Mouse (Mus musculus): ENCODE results near the gene Chordc1. TPM values are rescaled to one million over a fixed set of nuclear protein-coding genes. Genes with fewer than 3 reads are reported as not detected.
A peak's percentile ranks its signal among the peaks of the same experiment; 100 is the strongest.
"Not testable (repeated sequence)": the region's sequence is repeated elsewhere in the genome, so short reads cannot be mapped to it uniquely, and the experiment has no call there.

The Chordc1 gene
- 51.0 and 59.1 TPM in 2 replicates for polyA plus RNA-seq (2012; rRNA removed)
- 84.6 and 92.7 TPM in 2 replicates for polyA plus RNA-seq (2014; fragmentation: Nextera tagmentation; extraction: Ambion mirVana)

GRCm38 (mm10) chr9:18291571-18292429 lies at the start of gene Chordc1:
Gene Chordc1, plus strand, starts transcription at chr9:18292125.
- DNase-seq (ENCODE audit: low spot score) (peak; percentile 98), ATAC-seq (ENCODE audit: low FRiP score, low read depth) (peak; percentile 99)
- 3% methylated on average over 49 of the region's 49 CpGs for WGBS
- Histone ChIP-seq H3K27ac (replicated peaks; ENCODE audit: low read depth, low read length) (peak within 1 kb of the TSS; percentile 89), H3K36me3 (ENCODE audit: control insufficient read depth, insufficient read depth, low read length) (0 out of 2 replicates have a peak, but pooled peaks cover 2% of the 10 kb centered on the region), H3K9ac (ENCODE audit: low read depth, low read length, severe bottlenecking) (peak within 1 kb of the TSS; percentile 94), H3K4me2 (replicated peaks; ENCODE audit: low read depth, low read length, severe bottlenecking) (peak within 1 kb of the TSS; percentile 68), H3K9me3 (ENCODE audit: control insufficient read depth, low read length) (no peaks in the 10 kb centered on the region), H3K4me1 (ENCODE audit: control insufficient read depth, insufficient read depth, low read length) (peaks cover 8% of the 10 kb centered on the region; the same call in 1 of the 2 replicates), H3K4me3 (replicated peaks; ENCODE audit: low read length) (peak within 1 kb of the TSS; percentile 83), H3K27me3 (ENCODE audit: control insufficient read depth, insufficient read depth, low read length) (no peaks in the 10 kb centered on the region)
- TF ChIP-seq POLR2A (IDR thresholded peaks at IDR 0.05; ENCODE audit: borderline replicate concordance, extremely low read depth, insufficient read depth, insufficient read length): no peak; the same call in 1 of the 2 replicates

- no peak overlapping the region for H3K4me2 ChIP-seq (replicated peaks; ENCODE audit: low read depth, low read length, severe bottlenecking)
- no peak overlapping the region for H3K4me3 ChIP-seq (replicated peaks; ENCODE audit: low read length)
- H3K9ac ChIP-seq (ENCODE audit: low read depth, low read length, severe bottlenecking): no peak overlapping the region
- TF ChIP-seq POLR2A (IDR thresholded peaks at IDR 0.05; ENCODE audit: borderline replicate concordance, extremely low read depth, insufficient read depth, insufficient read length): no peak
- H3K9me3 ChIP-seq (ENCODE audit: control insufficient read depth, low read length): no peaks in the 10 kb centered on the region
- H3K36me3 ChIP-seq (ENCODE audit: control insufficient read depth, insufficient read depth, low read length): no peaks in the 10 kb centered on the region
- DNase-seq (ENCODE audit: low spot score) (no peak), ATAC-seq (ENCODE audit: low FRiP score, low read depth) (no peak)
- no peak overlapping the region for H3K27ac ChIP-seq (replicated peaks; ENCODE audit: low read depth, low read length)
- WGBS: 98% methylated on average over 1 of the region's 1 CpGs
- no peaks in the 10 kb centered on the region for H3K4me1 ChIP-seq (ENCODE audit: control insufficient read depth, insufficient read depth, low read length)
- no peaks in the 10 kb centered on the region for H3K27me3 ChIP-seq (ENCODE audit: control insufficient read depth, insufficient read depth, low read length)
Observed at GRCm38 (mm10) chr9:18275901-18276300, 16.0 kb upstream of the Chordc1 start.

- Histone ChIP-seq H3K27ac (replicated peaks; ENCODE audit: low read depth, low read length) (no peak overlapping the region), H3K27me3 (ENCODE audit: control insufficient read depth, insufficient read depth, low read length) (no peaks in the 10 kb centered on the region), H3K9me3 (ENCODE audit: control insufficient read depth, low read length) (no peaks in the 10 kb centered on the region), H3K36me3 (ENCODE audit: control insufficient read depth, insufficient read depth, low read length) (no peaks in the 10 kb centered on the region), H3K9ac (ENCODE audit: low read depth, low read length, severe bottlenecking) (no peak overlapping the region), H3K4me1 (ENCODE audit: control insufficient read depth, insufficient read depth, low read length) (no peaks in the 10 kb centered on the region), H3K4me3 (replicated peaks; ENCODE audit: low read length) (no peak overlapping the region), H3K4me2 (replicated peaks; ENCODE audit: low read depth, low read length, severe bottlenecking) (no peak overlapping the region)
- WGBS: 56% methylated on average over 2 of the region's 2 CpGs
- ATAC-seq (ENCODE audit: low FRiP score, low read depth) (no peak), DNase-seq (ENCODE audit: low spot score) (no peak)
- TF ChIP-seq POLR2A (IDR thresholded peaks at IDR 0.05; ENCODE audit: borderline replicate concordance, extremely low read depth, insufficient read depth, insufficient read length): no peak
Observed at GRCm38 (mm10) chr9:18276844-18277243, 15.1 kb upstream of the Chordc1 start.

DNA sequence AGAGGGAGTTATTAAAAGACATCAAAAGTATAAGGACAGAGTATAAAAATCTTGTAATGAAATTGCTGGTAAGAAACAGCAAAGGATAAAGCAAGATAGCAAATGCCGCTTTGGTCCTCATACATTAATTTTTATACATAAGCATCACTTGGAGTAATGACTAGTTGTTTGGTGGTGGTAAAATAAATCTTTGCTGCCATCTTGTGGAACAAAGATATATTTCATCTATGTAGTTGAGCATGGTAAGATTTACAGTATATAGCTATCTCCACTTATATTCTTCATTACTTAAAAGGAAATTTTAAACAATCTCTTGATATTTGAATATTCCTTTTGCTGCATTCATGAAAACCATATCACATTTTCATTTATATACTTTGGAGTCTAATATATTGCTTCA lies 14.4 kb upstream of the Chordc1 start:
- Histone ChIP-seq H3K27ac (replicated peaks; ENCODE audit: low read depth, low read length) (no peak overlapping the region), H3K4me1 (ENCODE audit: control insufficient read depth, insufficient read depth, low read length) (no peaks in the 10 kb centered on the region), H3K4me3 (replicated peaks; ENCODE audit: low read length) (no peak overlapping the region), H3K36me3 (ENCODE audit: control insufficient read depth, insufficient read depth, low read length) (no peaks in the 10 kb centered on the region), H3K9me3 (ENCODE audit: control insufficient read depth, low read length) (no peaks in the 10 kb centered on the region), H3K27me3 (ENCODE audit: control insufficient read depth, insufficient read depth, low read length) (no peaks in the 10 kb centered on the region), H3K4me2 (replicated peaks; ENCODE audit: low read depth, low read length, severe bottlenecking) (no peak overlapping the region), H3K9ac (ENCODE audit: low read depth, low read length, severe bottlenecking) (no peak overlapping the region)
- TF ChIP-seq POLR2A (IDR thresholded peaks at IDR 0.05; ENCODE audit: borderline replicate concordance, extremely low read depth, insufficient read depth, insufficient read length): no peak
- peak; percentile 70 for DNase-seq (ENCODE audit: low spot score)
- ATAC-seq (ENCODE audit: low FRiP score, low read depth): no peak
- WGBS: 45% methylated on average over 1 of the region's 1 CpGs

DNA sequence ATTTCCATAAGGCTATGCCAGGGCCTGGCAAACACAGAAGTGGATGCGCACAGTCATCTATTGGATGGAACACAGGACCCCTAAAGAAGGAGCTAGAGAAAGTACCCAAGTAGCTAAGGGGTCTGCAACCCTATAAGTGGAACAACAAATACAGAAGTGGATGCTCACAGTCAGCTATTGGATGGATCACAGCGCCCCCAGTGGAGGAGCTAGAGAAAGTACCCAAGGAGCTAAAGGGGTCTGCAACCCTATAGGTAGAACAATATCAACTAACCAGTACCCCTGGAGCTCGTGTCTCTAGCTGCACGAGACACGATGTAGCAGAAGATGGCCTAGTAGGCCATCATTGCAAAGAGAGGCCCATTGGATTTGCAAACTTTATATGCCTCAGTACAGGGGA lies 13.2 kb upstream of the Chordc1 start:
- H3K4me3 ChIP-seq (replicated peaks; ENCODE audit: low read length); H3K9ac ChIP-seq (ENCODE audit: low read depth, low read length, severe bottlenecking); H3K27me3 ChIP-seq (ENCODE audit: control insufficient read depth, insufficient read depth, low read length); H3K9me3 ChIP-seq (ENCODE audit: control insufficient read depth, low read length); H3K36me3 ChIP-seq (ENCODE audit: control insufficient read depth, insufficient read depth, low read length); H3K4me2 ChIP-seq (replicated peaks; ENCODE audit: low read depth, low read length, severe bottlenecking); H3K27ac ChIP-seq (replicated peaks; ENCODE audit: low read depth, low read length); H3K4me1 ChIP-seq (ENCODE audit: control insufficient read depth, insufficient read depth, low read length); ATAC-seq (ENCODE audit: low FRiP score, low read depth); DNase-seq (ENCODE audit: low spot score): not testable (repeated sequence)
- WGBS: 41% methylated on average over 5 of the region's 5 CpGs

Data from limb, embryonic 14.5 days (tissue).